Mouse (Mus musculus): ENCODE results near the gene Dmrta1. TPM values are rescaled to one million over a fixed set of nuclear protein-coding genes. Genes with fewer than 3 reads are reported as not detected.

The Dmrta1 gene
- polyA plus RNA-seq, 1 experiment from 2014 or later: 0.31 TPM

DNA sequence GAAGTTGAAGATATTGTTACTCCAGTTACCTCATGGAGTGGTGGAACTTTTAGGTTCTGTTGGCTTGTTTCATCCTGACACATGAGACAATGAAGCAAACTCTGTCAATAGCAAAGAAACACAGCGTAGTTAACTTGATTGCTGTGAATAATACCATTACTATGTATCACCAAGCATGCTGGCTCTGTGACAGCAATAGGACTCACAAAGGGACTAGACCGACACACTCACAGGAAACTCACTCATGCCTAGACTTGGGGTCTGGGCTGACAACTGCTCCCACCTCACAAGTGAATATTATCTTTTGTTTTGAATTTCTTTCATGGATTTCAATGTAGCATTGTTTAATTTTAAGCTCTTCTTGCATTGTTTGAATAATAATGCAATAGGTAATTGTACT is 15.8 kb upstream of the Dmrta1 start:
- Histone ChIP-seq H3K27ac (ENCODE audit: low read depth, low read length) (no peak overlapping the region), H3K9ac (replicated peaks; ENCODE audit: low read depth, low read length) (no peak overlapping the region), H3K27me3 (ENCODE audit: control insufficient read depth, insufficient read depth, low read length) (no peaks in the 10 kb centered on the region), H3K4me2 (ENCODE audit: low read depth, low read length) (no peak overlapping the region), H3K4me1 (ENCODE audit: control insufficient read depth, insufficient read depth, low read length) (no peaks in the 10 kb centered on the region), H3K9me3 (ENCODE audit: control insufficient read depth, low read length) (no peaks in the 10 kb centered on the region), H3K4me3 (ENCODE audit: low read depth, low read length) (no peak overlapping the region), H3K36me3 (ENCODE audit: control insufficient read depth, insufficient read depth, low read length) (no peaks in the 10 kb centered on the region)
- no peak for ATAC-seq (ENCODE audit: low read depth)
- 50% methylated on average over 2 of the region's 2 CpGs for WGBS

DNA sequence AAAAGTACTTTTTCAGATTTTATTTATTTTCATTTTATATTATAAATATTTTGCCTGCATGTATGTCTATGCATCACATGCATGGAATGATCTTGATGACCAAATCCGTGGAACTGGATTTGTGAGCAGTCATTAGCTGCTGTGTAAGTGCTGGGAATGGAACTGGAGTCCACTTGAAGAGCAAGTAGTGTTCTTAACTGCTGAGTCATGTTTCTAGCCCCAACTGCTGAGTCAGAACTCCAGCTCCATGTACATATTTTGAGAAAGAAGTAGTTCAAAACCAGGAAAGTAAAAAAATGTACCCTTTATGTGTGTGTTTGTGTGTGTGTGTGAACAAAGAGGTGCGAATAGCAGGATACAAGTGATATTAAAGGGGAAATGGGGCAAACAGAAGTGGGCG is 4.5 kb upstream of the Dmrta1 start:
- Histone ChIP-seq H3K9ac (replicated peaks; ENCODE audit: low read depth, low read length) (no peak overlapping the region), H3K4me2 (ENCODE audit: low read depth, low read length) (no peak overlapping the region), H3K27me3 (ENCODE audit: control insufficient read depth, insufficient read depth, low read length) (no peaks in the 10 kb centered on the region), H3K27ac (ENCODE audit: low read depth, low read length) (no peak overlapping the region), H3K4me1 (ENCODE audit: control insufficient read depth, insufficient read depth, low read length) (no peaks in the 10 kb centered on the region), H3K36me3 (ENCODE audit: control insufficient read depth, insufficient read depth, low read length) (no peaks in the 10 kb centered on the region), H3K4me3 (ENCODE audit: low read depth, low read length) (no peak overlapping the region), H3K9me3 (ENCODE audit: control insufficient read depth, low read length) (no peaks in the 10 kb centered on the region)
- no peak for ATAC-seq (ENCODE audit: low read depth)
- 86% methylated on average over 3 of the region's 3 CpGs for WGBS

GRCm38 (mm10) chr4:89677903-89678302 is 1.3 kb upstream of the Dmrta1 start:
- Histone ChIP-seq H3K4me2 (ENCODE audit: low read depth, low read length) (no peak overlapping the region), H3K9me3 (ENCODE audit: control insufficient read depth, low read length) (no peaks in the 10 kb centered on the region), H3K4me3 (ENCODE audit: low read depth, low read length) (no peak overlapping the region), H3K27ac (ENCODE audit: low read depth, low read length) (no peak overlapping the region), H3K4me1 (ENCODE audit: control insufficient read depth, insufficient read depth, low read length) (no peaks in the 10 kb centered on the region), H3K9ac (replicated peaks; ENCODE audit: low read depth, low read length) (no peak overlapping the region), H3K36me3 (ENCODE audit: control insufficient read depth, insufficient read depth, low read length) (no peaks in the 10 kb centered on the region), H3K27me3 (ENCODE audit: control insufficient read depth, insufficient read depth, low read length) (no peaks in the 10 kb centered on the region)
- 17% methylated on average over 7 of the region's 7 CpGs for WGBS
- peak; percentile 56; the same call in 1 of the 2 replicates for ATAC-seq (ENCODE audit: low read depth)

GRCm38 (mm10) chr4:89678713-89679112 is 523 bp upstream of the Dmrta1 start:
- no peak overlapping the region for H3K27ac ChIP-seq (ENCODE audit: low read depth, low read length)
- 33% methylated on average over 5 of the region's 5 CpGs for WGBS
- peak; percentile 58; the same call in 1 of the 2 replicates for ATAC-seq (ENCODE audit: low read depth)
- no peak overlapping the region for H3K4me3 ChIP-seq (ENCODE audit: low read depth, low read length)
- H3K9me3 ChIP-seq (ENCODE audit: control insufficient read depth, low read length): no peaks in the 10 kb centered on the region
- no peaks in the 10 kb centered on the region for H3K4me1 ChIP-seq (ENCODE audit: control insufficient read depth, insufficient read depth, low read length)
- no peaks in the 10 kb centered on the region for H3K27me3 ChIP-seq (ENCODE audit: control insufficient read depth, insufficient read depth, low read length)
- H3K4me2 ChIP-seq (ENCODE audit: low read depth, low read length): no peak overlapping the region
- H3K9ac ChIP-seq (replicated peaks; ENCODE audit: low read depth, low read length): no peak overlapping the region
- H3K36me3 ChIP-seq (ENCODE audit: control insufficient read depth, insufficient read depth, low read length): no peaks in the 10 kb centered on the region

DNA sequence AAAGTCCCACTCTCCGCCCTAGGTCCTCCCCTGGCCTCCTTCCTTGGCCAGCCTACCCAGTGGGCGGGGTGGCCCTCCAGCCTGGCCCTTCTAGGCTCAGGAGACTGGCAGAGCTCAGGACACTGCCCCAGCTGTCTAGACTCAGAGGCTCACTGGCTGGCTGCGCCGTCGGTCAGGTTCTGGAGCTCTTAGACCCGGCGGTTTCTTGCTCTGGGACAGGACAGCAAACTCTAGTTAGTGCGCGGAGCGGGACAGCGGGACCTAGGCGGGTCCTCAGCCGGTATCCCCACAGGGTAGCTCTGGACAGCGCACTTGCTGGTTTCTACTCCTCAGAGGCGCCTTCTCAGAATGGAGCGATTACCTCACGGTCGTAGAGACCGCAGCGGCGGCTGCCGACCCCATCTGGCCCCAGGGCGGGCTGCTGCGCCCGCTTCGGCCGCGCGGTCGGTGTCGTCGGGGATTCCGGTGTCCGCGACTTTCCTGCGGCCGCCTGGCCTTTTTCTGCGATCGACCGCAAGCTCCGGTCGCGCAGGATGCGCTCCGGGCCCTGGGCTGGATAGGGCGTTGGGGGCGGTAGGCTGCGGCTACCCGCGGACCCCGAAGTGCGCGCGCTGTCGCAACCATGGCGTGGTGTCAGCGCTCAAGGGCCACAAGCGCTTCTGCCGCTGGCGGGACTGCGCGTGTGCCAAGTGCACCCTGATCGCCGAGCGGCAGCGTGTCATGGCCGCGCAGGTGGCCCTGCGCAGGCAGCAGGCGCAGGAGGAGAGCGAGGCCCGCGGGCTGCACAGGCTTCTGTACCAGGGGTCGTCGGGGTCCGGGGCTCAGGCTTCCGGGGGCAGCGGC is 8.9 kb downstream of the Dmrta1 start:
- 2% methylated on average over 76 of the region's 78 CpGs for WGBS
- Histone ChIP-seq H3K27ac (ENCODE audit: low read depth, low read length) (no peak overlapping the region), H3K4me3 (ENCODE audit: low read depth, low read length) (peak overlapping the region; percentile 54), H3K9me3 (ENCODE audit: control insufficient read depth, low read length) (no peaks in the 10 kb centered on the region), H3K4me1 (ENCODE audit: control insufficient read depth, insufficient read depth, low read length) (no peaks in the 10 kb centered on the region), H3K36me3 (ENCODE audit: control insufficient read depth, insufficient read depth, low read length) (no peaks in the 10 kb centered on the region), H3K9ac (replicated peaks; ENCODE audit: low read depth, low read length) (peak overlapping the region; percentile 57), H3K27me3 (ENCODE audit: control insufficient read depth, insufficient read depth, low read length) (peaks cover 22% of the 10 kb centered on the region), H3K4me2 (ENCODE audit: low read depth, low read length) (peak overlapping the region; percentile 78)
- peak; percentile 78 for ATAC-seq (ENCODE audit: low read depth)

GRCm38 (mm10) chr4:89688804-89689497 is 9.7 kb downstream of the Dmrta1 start:
- no peak for ATAC-seq (ENCODE audit: low read depth)
- peak overlapping the region; percentile 54 for H3K4me3 ChIP-seq (ENCODE audit: low read depth, low read length)

DNA sequence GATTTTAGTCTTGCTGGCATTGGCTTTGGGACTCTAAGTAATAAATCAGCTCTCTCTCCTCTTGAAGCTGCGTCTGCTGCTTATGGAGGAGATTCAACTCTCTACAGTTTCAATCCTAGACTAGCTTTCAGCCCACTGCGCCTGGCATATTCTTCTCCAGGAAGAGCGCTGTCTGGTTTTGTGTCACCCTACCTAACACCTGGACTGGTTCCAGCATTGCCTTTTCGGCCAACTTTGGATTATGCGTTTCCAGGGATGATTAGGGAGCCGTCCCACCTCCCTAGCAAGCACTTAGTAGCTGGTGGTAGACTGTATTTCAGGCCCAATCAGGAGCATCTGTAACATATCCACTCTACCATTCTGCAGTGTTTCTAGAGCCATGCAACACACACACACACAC is 12.7 kb downstream of the Dmrta1 start:
- no peaks in the 10 kb centered on the region for H3K36me3 ChIP-seq (ENCODE audit: control insufficient read depth, insufficient read depth, low read length)
- no peak for ATAC-seq (ENCODE audit: low read depth)
- no peak overlapping the region for H3K9ac ChIP-seq (replicated peaks; ENCODE audit: low read depth, low read length)
- no peaks in the 10 kb centered on the region for H3K9me3 ChIP-seq (ENCODE audit: control insufficient read depth, low read length)
- H3K27me3 ChIP-seq (ENCODE audit: control insufficient read depth, insufficient read depth, low read length): peaks cover 22% of the 10 kb centered on the region
- no peaks in the 10 kb centered on the region for H3K4me1 ChIP-seq (ENCODE audit: control insufficient read depth, insufficient read depth, low read length)
- H3K4me2 ChIP-seq (ENCODE audit: low read depth, low read length): no peak overlapping the region
- H3K27ac ChIP-seq (ENCODE audit: low read depth, low read length): no peak overlapping the region
- no peak overlapping the region for H3K4me3 ChIP-seq (ENCODE audit: low read depth, low read length)
- 78% methylated on average over 6 of the region's 6 CpGs for WGBS

More at GRCm38 (mm10) chr4:89688804-89689497, 9.7 kb downstream of the Dmrta1 start:
- H3K9ac ChIP-seq (replicated peaks; ENCODE audit: low read depth, low read length): no peak overlapping the region
- H3K27me3 ChIP-seq (ENCODE audit: control insufficient read depth, insufficient read depth, low read length): peaks cover 22% of the 10 kb centered on the region
- no peaks in the 10 kb centered on the region for H3K9me3 ChIP-seq (ENCODE audit: control insufficient read depth, low read length)
- no peak overlapping the region for H3K27ac ChIP-seq (ENCODE audit: low read depth, low read length)
- peak overlapping the region; percentile 78 for H3K4me2 ChIP-seq (ENCODE audit: low read depth, low read length)
- no peaks in the 10 kb centered on the region for H3K36me3 ChIP-seq (ENCODE audit: control insufficient read depth, insufficient read depth, low read length)
- 2% methylated on average over 16 of the region's 16 CpGs for WGBS
- no peaks in the 10 kb centered on the region for H3K4me1 ChIP-seq (ENCODE audit: control insufficient read depth, insufficient read depth, low read length)

DNA sequence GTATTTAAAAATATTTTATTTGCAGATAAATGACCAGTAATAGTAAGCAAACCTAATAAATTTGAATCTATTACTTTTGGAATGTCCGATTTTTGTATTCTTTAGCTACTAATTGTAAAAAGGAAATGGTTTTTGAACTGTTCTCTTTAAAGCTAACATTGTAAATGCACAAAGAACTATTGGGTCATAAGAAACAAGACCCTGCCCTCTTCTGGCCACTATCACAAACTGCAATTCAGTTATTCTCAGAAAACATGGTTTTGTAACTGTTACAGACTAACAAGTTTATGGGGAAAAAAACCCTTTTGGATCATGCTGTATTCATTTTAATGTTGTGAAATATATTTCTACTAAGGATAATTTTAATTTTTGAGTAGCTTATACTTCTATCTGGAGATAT is 13.5 kb downstream of the Dmrta1 start:
- Histone ChIP-seq H3K4me3 (ENCODE audit: low read depth, low read length) (no peak overlapping the region), H3K4me1 (ENCODE audit: control insufficient read depth, insufficient read depth, low read length) (no peaks in the 10 kb centered on the region), H3K27me3 (ENCODE audit: control insufficient read depth, insufficient read depth, low read length) (peaks cover 19% of the 10 kb centered on the region), H3K9me3 (ENCODE audit: control insufficient read depth, low read length) (no peaks in the 10 kb centered on the region), H3K4me2 (ENCODE audit: low read depth, low read length) (no peak overlapping the region), H3K36me3 (ENCODE audit: control insufficient read depth, insufficient read depth, low read length) (no peaks in the 10 kb centered on the region), H3K9ac (replicated peaks; ENCODE audit: low read depth, low read length) (no peak overlapping the region), H3K27ac (ENCODE audit: low read depth, low read length) (no peak overlapping the region)
- 18% methylated on average over 1 of the region's 1 CpGs for WGBS
- ATAC-seq (ENCODE audit: low read depth): no peak

DNA sequence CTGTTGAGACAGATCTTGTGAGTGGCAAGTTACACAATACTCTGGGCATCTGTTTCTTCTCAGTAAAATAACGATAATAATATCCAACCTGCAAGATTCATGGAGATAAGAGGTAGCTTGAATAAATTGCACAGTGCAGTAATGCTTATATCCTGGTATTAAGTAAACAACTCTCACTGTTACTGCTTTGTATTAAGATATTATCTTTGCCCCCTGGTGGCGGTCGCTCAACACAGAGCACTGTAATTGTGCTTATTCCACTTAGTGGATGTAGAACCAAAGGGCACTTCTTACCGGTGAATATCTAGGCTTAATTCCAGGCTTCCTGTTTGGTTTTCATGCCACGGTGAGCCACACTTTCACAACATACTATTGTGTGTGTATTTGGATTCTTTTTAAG is 16.4 kb downstream of the Dmrta1 start:
- H3K4me2 ChIP-seq (ENCODE audit: low read depth, low read length): no peak overlapping the region
- no peak overlapping the region for H3K27ac ChIP-seq (ENCODE audit: low read depth, low read length)
- H3K27me3 ChIP-seq (ENCODE audit: control insufficient read depth, insufficient read depth, low read length): no peaks in the 10 kb centered on the region
- H3K9ac ChIP-seq (replicated peaks; ENCODE audit: low read depth, low read length): no peak overlapping the region
- WGBS: 76% methylated on average over 5 of the region's 5 CpGs
- no peak for ATAC-seq (ENCODE audit: low read depth)
- H3K4me3 ChIP-seq (ENCODE audit: low read depth, low read length): no peak overlapping the region
- H3K4me1 ChIP-seq (ENCODE audit: control insufficient read depth, insufficient read depth, low read length): no peaks in the 10 kb centered on the region
- no peaks in the 10 kb centered on the region for H3K36me3 ChIP-seq (ENCODE audit: control insufficient read depth, insufficient read depth, low read length)
- H3K9me3 ChIP-seq (ENCODE audit: control insufficient read depth, low read length): no peaks in the 10 kb centered on the region
